Mouse (Mus musculus) cerebellum, adult 9-11 months (tissue): Measurements from ENCODE around the gene Tubb3.

Experiments used
- DNase-seq: peaks from one replicate; pipeline ENCODE4 v3.0.0; 2022

Tubb3 gene

DNA sequence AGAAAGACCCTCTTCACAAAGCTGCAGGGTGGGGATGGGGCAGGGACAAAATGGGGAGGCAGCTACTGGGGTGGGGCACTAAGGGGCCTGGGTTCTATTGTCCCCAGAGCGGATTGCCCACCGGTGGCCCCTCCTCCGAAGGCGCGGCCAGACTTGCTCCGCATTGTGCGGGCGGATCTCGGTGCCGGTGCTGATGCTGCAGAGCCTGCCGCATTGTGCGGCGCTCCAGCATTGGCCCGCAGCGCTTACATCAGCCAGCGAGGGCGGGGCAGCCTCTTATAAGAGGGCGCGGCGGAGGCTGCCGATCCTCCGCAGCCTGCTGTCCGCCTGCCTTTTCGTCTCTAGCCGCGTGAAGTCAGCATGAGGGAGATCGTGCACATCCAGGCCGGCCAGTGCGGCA, at the start of gene Tubb3:
Gene Tubb3 (plus strand): TSS at position 179 of the 400 bp plus-strand sequence.
- peak; percentile 96 for DNase-seq

DNA sequence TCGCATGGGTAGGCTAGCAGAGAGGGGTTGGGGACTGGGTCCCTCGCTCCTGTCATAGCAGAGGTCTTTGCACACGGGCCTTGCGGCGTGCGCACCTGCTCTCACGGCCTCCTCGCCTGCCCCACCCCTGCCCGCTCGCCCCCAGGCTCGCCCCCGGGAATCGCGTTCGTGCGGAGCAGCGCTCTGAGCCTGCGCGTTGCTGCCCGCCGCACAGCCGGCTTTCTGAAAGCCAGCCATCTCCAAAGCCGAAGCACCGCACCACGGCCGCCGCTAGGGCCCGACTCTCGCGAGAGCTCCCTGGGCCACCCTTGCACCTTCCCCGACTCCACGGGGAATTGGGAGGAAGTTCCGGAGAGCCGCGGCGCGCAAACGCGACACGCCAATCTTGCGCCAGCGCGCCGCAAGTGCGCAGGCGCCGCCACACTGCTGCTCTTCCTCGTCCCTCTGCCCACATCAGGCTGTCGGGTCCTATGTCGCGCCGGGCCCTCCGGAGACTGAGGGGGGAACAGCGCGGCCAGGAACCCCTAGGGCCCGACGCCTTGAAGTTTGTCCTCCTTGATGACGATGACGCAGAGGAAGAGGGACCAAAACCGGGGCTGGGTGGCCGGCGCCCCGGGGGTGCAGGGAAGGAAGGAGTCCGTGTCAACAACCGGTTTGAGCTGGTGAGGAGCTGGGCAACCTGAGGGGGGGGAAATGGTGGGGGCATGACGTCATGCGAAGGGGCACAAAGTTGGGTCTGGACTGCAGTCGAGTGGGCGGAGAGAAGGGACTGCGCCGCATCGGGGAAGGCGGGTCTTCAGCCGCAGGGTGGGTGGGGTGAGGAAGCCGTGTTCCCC, 37.6 kb upstream of the Tubb3 start, which contains the start of gene Tcf25:
Gene Tcf25 (plus strand): TSS at position 351 of the 836 bp plus-strand sequence.
- peak; percentile 98 for DNase-seq

DNA sequence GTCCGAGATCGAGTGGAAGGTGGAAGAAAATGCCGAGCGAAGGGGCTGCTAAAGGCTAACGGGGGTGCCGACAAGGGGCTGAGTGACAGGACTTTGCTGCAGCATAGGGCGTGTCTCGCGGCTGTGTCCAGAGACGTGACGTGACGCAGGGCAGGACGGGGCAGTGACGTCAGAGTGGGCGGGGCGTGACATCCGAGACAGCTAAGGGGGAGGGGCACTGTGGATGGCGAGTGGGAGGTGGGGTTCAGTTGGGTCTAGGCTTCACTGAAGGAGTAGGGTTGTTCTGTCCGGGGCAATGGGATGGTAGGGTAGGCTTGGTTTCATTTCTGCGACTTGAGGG, 37.0 kb upstream of the Tubb3 start:
- peak; percentile 92 for DNase-seq

DNA sequence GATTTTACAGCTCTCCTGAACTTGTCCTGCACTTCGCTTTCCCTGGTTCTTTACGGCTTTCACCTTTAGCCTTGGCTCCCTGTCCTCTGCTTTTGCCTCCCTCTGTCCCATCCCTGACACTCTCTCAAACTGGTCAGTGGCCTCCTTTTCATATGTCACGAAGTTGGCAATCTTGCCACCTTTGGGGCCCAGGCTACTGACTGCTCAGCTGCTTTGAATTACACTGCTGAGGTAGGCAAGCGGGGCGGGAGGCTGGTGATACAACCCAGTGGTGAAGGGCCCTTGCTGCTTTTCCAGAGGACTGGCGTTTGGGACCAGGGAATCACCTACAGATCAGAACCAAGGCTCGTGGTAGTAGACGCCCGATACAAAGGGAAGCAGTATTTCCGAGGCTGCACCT, 35.5 kb upstream of the Tubb3 start:
- DNase-seq: no peak

DNA sequence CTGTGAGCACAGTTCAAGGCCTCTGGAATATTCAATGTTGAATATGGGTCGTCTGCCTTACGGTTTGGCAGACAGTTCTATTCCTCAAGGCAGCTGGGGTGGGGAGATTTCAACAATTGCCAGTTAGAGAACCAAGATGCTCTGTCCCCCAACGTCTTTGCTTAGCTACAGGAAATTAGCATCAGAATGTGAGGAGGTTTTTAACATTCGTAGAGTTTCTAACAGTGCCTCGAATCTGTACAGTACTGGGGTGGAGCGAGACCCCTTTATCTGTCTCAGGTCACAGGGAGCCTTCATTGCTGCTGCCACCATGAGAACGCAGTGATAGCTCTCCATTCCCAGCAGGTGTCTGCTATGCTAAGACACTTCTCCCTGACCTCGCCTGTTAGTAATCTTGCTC, 35.1 kb upstream of the Tubb3 start:
- DNase-seq: no peak

DNA sequence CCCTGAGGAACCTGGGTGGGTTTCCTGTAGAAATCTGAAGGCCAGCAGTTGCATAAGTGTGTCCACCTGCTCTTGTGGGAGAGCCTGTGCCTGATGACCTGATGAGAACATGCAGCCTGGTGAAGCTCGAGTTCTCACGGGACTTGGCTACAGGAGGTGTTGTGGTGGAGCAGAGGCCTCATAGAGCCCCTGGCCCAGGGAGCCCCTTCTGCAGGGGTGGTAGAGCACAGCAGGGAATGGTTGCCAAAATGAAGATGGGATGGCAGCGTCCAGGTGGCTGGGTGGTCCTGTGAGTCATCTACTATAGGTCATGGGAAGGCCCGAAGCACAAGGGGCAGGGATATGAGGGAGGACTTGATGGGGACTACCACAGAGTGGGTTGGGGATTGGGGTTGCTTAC, 29.5 kb upstream of the Tubb3 start:
- no peak for DNase-seq

DNA sequence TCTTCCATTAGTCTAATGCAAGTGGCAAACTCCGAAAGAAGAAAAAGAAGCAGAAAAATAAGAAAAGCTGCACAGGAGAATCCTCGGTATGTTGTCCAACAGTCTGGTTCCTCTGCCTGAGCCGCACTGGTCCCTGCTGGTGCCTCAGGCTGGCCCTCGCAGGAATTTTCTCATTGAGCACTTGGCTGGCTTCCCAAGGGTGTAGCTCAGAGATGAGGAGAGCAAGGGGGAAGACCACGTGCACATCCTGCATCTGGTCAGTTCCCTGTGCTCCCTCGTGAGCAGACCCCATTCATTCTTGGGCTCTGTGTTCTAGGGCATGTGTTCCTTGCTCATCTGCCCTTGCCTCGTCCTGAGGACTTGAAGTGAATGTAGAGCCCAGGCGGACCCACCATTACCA, 28.7 kb upstream of the Tubb3 start:
- DNase-seq: no peak

DNA sequence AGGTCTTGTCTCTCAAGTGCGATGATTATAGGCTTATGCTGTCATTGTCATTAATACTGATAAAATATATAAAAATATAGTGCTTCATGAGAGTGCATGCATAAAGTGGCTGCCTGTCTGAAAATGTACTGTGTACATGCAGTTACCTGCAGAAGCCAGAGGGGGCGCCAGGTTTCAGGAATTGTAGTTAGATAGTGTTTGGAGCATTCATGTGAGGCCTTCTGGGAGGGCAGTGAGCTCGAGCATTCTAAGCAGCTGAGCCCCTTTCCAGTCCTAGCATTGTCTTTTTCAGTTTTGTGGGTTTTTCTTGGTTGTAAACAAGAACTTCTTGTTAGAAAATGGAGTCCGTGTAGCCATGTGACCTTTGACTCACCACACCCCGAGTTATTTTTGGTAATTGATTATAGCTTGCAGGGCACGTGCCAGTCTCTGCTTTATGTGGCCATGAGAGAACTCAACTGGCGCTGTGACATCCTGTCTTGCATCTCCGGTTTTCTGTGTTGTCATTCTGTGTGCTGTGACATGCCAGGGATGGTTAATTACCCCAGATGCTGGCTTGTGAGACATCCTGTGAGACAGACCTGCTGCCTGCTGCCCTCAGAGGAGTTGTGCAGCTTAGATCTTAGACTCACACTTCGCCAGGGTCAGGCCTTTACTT, 26.2 kb upstream of the Tubb3 start:
- DNase-seq: no peak

DNA sequence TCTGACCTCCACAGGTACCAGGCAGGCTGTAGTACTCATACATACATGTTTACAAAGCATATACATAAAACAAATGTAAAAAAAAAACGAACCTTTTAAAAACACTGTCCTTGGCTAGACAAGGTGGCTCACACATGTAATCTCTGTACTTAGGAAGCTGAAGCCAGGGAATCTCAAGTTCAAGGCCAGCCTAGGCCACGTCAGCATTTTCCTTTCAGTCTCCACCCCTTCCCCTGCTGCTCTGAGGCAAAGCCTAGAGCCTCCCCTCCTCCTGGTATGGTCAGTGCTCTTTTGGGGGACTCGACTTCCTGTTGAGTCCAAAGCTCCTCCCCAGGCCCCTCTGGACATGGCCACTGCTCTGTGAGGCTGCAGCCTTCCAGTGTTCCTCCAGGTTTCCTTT, 24.2 kb upstream of the Tubb3 start:
- DNase-seq: no peak

DNA sequence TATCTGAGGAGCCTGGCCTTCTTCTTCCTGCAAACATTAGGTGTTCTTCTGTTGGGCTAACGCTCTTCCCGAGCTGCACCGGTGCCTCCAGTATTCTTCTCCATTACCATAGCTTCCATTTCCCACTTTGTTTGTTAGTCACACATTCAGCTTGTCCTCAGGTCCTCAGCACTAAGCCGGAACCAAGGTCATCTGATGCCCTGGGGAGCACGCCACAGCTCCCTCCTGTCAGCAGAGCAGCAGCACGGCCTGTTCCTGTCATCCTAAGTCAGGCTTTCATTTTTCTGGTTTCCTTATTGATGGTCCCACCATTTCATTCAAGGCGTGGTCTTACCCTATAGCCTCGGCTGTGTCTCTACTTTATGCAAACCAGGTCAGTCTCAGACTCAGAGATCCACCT, 23.4 kb upstream of the Tubb3 start:
- no peak for DNase-seq

DNA sequence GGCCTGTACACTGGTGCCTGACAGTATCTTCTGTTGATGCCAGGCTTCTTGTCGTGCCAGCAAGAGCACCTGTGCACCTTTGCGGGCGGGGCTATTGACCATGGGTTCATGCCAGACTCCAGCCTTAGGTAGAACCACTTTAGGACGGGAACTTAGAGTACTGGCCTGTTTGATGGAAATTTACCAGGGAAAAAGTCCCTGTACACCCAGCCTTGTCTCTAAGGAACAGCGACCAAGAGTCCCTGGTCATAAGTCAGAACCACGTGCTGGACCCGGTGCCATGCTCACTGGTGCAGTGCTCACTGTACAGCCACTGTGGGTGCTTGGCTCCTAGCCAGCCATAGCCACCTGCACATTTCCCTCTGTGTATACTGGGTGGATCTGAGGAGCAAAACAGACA, 22.2 kb upstream of the Tubb3 start:
- DNase-seq: peak; percentile 77

DNA sequence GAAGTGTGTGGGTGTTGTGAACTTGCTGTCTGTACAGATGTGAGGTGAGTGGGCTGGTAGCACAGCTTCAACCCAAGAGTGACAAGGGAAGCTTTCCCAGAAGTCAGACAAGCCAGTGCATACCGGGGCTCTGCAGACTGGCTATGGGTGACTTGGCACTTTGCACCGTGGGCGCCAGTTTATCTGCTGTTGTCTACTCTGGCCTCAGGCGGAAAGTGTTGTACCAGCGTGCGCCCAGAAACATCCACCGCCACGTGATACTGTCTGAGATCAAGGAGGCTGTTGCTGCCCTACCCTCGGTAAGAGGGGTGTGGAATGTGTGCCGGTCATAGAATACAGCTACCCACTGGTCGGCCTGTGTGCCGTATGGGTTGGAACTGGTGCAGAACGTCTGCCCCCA, 12.9 kb upstream of the Tubb3 start:
- DNase-seq: no peak

DNA sequence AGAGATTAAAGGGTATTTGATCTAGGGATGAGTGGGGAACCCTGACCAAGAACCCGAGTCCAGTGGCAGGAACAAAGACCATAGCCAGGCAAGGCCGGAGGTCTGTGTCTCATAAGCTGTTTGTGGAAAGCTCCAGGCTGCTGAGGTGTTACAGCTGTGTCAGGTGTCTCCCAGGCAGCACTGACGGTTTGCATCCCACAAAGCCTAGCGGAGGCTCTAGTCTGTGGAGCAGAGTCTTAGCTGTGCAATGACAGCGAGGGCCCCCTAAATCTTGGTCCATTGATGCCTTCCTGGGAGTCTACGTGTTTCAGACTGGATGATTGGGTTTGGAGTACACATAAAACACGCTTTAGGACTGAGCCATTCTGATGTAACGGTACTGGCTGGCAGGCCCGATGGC, 9.3 kb upstream of the Tubb3 start:
- no peak for DNase-seq

DNA sequence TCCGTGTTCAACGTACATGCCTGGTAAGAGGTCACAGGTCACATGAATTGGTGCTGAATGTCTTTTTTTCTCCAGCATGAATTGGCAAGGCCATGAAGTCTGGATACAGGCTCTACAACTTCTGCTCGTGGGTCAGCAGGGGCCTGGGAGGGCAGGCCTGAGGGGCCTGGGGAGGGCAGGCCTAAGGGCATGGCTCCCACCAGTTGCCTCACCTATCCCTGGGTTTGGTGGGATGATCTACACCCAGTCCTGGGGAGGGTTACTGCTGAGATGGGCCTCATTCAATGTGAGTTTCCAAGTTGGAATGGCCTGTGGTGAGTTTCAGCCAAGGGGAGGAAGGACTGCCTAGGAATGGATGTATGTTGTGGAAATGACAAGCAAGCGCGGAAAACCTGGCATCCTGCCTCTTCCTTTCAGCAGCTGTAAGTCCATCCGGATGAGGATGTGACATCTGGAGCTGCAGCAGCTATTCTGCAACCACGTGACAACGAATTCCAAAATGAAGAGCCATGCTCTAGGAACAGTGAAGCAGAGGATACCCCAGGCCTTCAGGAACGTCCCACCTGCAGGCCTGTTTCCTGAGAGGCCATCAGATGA, 8.4 kb upstream of the Tubb3 start:
- no peak for DNase-seq

DNA sequence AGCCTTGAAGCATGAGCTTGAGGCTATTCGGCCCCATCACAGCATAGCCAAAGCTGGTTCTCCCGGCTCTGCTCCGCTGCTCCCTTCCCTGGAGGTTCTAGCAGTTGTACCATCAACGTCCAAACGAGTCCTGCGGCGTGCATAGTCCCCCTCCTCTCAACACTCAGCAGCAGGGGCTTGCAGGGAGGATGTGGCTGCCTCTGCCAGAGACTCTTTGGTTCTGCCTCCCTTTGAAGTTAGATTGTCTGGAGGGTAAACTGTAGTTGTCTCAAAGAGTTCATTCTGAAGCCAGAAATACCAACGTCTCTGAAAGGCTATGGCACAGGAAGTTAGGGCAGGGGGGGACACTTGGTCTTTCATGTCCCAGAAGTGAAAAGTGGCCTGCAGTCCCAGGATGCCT, 6.7 kb upstream of the Tubb3 start:
- no peak for DNase-seq

DNA sequence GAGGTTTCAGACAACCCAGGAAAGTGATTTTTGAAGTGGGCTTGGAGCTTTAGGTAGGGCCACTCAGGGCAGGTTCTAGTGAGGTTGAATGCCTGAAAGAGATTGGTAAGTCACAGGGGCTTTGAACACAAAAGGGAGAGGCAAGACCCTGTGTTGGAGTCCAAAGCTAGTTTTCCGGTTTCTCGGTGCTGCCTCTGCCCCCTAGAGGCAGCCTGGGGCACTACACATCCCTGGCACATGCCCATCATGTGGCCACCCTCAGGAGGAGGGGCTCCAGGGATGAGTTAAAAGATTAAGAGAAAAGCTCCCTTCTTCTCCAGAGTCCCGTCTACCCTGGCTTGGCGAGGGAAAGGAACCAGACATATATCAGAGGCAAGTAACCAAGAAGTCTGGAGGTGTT, 4.4 kb upstream of the Tubb3 start, which contains the start of gene Mc1r:
Gene Mc1r (plus strand): TSS at position 322 of the 400 bp plus-strand sequence.
- DNase-seq: peak; percentile 72

DNA sequence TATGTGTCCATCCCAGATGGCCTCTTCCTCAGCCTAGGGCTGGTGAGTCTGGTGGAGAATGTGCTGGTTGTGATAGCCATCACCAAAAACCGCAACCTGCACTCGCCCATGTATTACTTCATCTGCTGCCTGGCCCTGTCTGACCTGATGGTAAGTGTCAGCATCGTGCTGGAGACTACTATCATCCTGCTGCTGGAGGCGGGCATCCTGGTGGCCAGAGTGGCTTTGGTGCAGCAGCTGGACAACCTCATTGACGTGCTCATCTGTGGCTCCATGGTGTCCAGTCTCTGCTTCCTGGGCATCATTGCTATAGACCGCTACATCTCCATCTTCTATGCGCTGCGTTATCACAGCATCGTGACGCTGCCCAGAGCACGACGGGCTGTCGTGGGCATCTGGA, 3.6 kb upstream of the Tubb3 start:
- DNase-seq: no peak

DNA sequence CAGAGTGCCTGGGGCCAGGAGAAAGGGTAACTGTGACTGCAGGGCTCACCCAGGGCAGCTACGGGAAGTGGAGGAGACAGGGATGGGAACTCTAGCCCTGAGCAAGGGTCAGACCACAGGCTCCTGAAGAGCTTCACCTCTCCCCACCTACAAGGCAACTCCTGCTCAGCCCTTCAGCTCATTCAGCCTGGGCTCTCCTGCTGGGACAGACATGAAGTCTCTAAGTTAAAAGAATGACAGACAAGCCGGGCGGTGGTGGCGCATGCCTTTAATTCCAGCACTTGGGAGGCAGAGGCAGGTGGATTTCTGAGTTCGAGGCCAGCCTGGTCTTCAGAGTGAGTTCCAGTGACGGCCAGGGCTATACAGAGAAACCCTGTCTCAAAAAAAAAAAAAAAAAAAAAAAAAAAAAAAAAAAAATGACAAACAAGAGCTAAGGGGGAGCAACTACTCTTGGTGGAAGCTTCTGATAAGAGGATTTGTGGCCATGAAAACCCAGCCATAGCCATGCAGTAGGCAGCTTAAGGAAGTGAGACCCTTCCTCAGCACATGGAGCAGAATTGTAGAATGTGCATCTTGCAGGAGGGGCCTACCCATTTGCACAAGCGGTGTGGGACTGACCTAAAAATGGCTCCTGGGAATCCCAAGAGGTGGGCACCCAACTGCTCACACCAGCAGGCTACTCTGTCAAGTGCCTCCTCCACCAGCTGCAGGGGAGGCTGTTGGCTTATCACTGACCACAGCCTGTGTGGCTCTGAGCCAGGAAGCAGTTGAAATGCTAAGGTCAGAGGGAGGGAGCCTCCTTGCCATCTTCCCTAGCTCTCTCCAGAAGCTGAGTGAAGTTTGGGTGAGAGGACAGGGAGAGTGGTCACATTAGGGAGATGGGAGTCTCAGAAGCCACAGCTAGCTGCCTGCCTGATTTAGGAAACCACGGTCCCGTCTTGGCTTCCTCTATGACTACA, 2.4 kb upstream of the Tubb3 start:
- DNase-seq: no peak

DNA sequence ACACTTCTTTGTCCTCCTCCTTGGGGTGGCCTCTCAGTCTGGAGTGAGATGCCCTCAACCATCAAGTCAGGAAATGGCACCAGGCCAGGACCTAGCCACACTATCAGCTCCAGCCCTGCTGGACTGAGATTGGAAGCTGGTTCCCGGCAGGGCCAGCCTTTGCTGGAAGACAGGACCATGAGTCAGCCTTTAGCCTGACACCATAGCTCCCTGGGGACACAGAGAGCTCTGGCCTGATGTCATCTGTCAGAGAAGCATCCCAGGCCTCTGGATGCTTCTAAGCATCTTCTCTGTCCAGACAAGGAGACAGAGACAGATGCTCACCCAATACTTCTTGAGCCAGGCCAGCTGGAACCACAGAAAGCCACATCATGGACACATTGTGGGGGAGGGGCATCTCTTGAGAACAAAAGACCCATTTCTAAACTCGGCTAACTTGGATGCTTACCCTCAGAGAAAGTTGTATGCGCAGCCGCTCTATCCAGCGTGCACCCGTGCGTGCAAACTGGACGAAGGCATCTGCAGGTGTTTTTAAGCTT, 1.1 kb upstream of the Tubb3 start:
- DNase-seq: peak; percentile 69

DNA sequence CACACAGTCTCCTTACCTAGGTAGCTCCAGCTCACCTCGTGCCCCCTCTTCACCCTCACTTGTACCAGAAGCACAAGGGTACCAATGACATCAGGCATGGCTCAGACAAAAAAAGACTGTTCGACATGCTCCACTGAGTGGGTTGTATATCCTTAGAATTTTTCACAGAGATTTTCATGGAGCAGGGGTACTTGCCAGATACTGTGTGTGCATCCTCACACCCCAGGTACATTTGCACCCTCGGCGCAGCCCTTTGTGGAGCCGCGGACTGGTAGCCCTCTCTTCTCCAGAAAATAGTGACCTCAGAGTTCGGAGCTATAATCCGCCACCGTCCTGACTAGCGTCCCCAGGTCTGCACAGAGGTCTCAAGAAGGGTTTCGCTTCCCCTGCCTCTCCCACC, 436 bp upstream of the Tubb3 start:
- no peak for DNase-seq

DNA sequence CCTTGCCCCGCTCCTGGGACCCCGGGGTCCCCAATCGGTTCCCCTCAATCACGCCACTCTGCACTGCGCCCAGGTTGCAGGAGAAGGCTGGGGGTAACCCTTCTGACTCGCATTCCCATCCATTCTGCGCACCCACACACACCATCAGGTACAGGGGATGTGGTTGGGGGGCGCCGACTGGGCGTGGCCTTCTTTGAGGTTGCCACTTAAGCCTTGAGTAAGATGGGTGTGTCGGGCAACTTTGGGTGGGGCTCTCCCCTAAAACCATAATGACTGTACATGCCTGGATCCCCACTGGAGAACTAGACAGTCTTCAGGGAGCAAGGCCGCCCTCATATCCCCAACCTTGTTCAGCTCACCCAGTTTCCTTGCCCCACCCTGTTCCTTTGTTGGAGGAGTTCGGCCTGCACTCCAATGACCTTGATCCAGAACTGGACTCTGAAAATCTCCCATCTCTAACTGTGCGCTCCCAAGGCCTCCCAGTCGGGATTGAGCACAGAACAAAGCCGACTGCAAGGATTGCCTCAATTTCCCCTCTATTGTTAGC, 630 bp downstream of the Tubb3 start:
- DNase-seq: peak; percentile 72

DNA sequence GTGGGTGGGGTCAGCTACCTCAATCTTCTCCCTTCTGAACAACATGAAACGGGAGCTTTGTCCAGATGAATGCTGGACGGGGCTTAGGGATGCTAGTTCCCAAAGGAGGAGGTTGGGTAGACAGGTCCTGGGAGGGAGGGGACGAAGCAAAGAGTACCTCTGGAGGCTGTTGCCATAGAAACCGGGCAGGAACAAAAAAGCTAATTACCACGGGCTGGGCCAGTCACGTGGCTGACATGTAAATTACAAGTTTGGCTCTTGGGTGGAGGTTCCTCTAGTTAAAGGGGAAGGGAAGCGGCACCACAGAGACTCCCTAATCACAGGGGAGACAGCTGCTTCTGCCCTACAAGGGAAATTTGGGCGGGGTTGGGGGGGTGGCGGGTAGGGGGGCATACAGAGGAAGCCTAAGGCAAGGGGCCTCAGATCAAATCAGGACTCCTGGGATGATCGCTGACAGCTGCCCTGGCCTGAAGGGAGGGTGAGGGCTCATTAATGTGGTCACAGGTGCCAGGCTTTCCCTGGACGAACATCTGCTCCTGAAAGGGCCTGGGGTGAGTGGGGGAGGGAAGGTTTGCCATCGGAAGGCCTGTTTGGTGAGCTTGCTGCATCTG, 1.4 kb downstream of the Tubb3 start:
- DNase-seq: peak; percentile 83
